Mouse (Mus musculus) intestine, postnatal 0 days (tissue): ENCODE results near the gene Xpo5. TPM values are rescaled to one million over a fixed set of nuclear protein-coding genes. Genes with fewer than 3 reads are reported as not detected.

Source experiments
- ATAC-seq: fragments of 200-750 bp; cut with Nextera tagmentation; 2 replicates; pipeline ENCODE4 v1.8.0; 2017; ENCODE audit warnings: mild to moderate bottlenecking, moderate TSS enrichment, moderate library complexity
- H3K27ac ChIP-seq: fragments of 300-500 bp; sonication (generic); 2 replicates; pipeline ENCODE4 v1.5.1; 2014; ENCODE audit warnings: mild to moderate bottlenecking, low read depth, low read length, moderate library complexity
- H3K27me3 ChIP-seq: fragments of 300-500 bp; sonication (generic); replicated peaks from 2 replicates; pipeline ENCODE4 v1.6.1; 2014; ENCODE audit warnings: low read length, mixed read lengths; ENCODE audit not compliant: control insufficient read depth, insufficient read depth
- H3K36me3 ChIP-seq: fragments of 300-500 bp; sonication (generic); 2 replicates; pipeline ENCODE4 v1.6.1; 2014; ENCODE audit warnings: mild to moderate bottlenecking, moderate library complexity; ENCODE audit not compliant: control insufficient read depth, insufficient read depth
- H3K4me1 ChIP-seq: fragments of 300-500 bp; sonication (generic); replicated peaks from 2 replicates; pipeline ENCODE4 v1.6.1; 2014; ENCODE audit warnings: antibody characterized with exemption, low read length, mixed read lengths; ENCODE audit not compliant: control insufficient read depth, insufficient read depth
- H3K4me2 ChIP-seq: fragments of 300-500 bp; sonication (generic); replicated peaks from 2 replicates; pipeline ENCODE4 v1.6.1; 2014; ENCODE audit warnings: low read depth, mild to moderate bottlenecking, moderate library complexity
- H3K4me3 ChIP-seq: fragments of 300-500 bp; sonication (generic); 2 replicates; pipeline ENCODE4 v1.5.1; 2014; ENCODE audit warnings: low read depth, low read length
- H3K9ac ChIP-seq: fragments of 300-500 bp; sonication (generic); 2 replicates; pipeline ENCODE4 v1.6.1; 2014; ENCODE audit warnings: mild to moderate bottlenecking, low read depth, low read length
- H3K9me3 ChIP-seq: fragments of 300-500 bp; sonication (generic); 2 replicates; pipeline ENCODE4 v1.6.1; 2016; ENCODE audit warnings: mixed run types; ENCODE audit not compliant: control insufficient read depth
- CTCF ChIP-seq: sonication (generic); IDR thresholded peaks from 2 replicates; pipeline ENCODE4 v1.5.1; 2016; ENCODE audit warnings: low read depth, mild to moderate bottlenecking, control low read depth, antibody characterized with exemption, moderate library complexity
- WGBS: fragments of 180-500 bp; shearing (Covaris S2); extraction: QIAGEN DNeasy Blood & Tissue Kit; methylation state at CpG from one replicate; pipeline ENCODE4 v1.1.7; 2014; 5-methylcytosine and 5-hydroxymethylcytosine counted together
- polyA plus RNA-seq: library from polyadenylated mRNA; unstranded; fragments of >200 nt; fragmentation: Nextera tagmentation; extraction: Ambion mirVana; gene quantifications from 2 replicates; pipeline ENCODE4 v1.2.1, GENCODE M21; 2015

Gene Xpo5
- polyA plus RNA-seq, result 7.7 and 8.2 TPM in 2 replicates

GRCm38 (mm10) chr17:46202421-46203071, at the start of gene Xpo5, which contains the start of gene Polh:
Gene Xpo5 (plus strand): TSS chr17:46202782.
Gene Polh (minus strand): TSS chr17:46202645.
- H3K4me1 ChIP-seq, result no peaks in the 10 kb centered on the region; the same call in 1 of the 2 replicates
- H3K27ac ChIP-seq, result peak within 1 kb of the TSS; percentile 70
- H3K4me2 ChIP-seq, result peak within 1 kb of the TSS; percentile 90
- under 1% methylated on average over 66 of the region's 66 CpGs for WGBS
- H3K9me3 ChIP-seq, result no peaks in the 10 kb centered on the region
- peak; percentile 27; the same call in 1 of the 2 replicates for TF ChIP-seq CTCF
- ATAC-seq, result peak; percentile 96
- peak within 1 kb of the TSS; percentile 86 for H3K9ac ChIP-seq
- H3K4me3 ChIP-seq, result peak within 1 kb of the TSS; percentile 98
- no peaks in the 10 kb centered on the region for H3K27me3 ChIP-seq
- peaks cover 29% of the 10 kb centered on the region for H3K36me3 ChIP-seq

GRCm38 (mm10) chr17:46152847-46153782, 49.5 kb upstream of the Xpo5 start, which contains the start of gene Mad2l1bp:
Gene Mad2l1bp (minus strand): TSS chr17:46153553.
- Histone ChIP-seq H3K27me3 (no peaks in the 10 kb centered on the region), H3K9me3 (no peaks in the 10 kb centered on the region), H3K4me1 (no peaks in the 10 kb centered on the region), H3K36me3 (peaks cover 11% of the 10 kb centered on the region; the same call in 1 of the 2 replicates), H3K4me3 (peak within 1 kb of the TSS; percentile 72), H3K9ac (peak within 1 kb of the TSS; percentile 74), H3K4me2 (peak within 1 kb of the TSS; percentile 82), H3K27ac (peak within 1 kb of the TSS; percentile 80)
- no peak for TF ChIP-seq CTCF
- peak; percentile 82 for ATAC-seq
- 2% methylated on average over 33 of the region's 33 CpGs for WGBS

GRCm38 (mm10) chr17:46154336-46154735, 48.2 kb upstream of the Xpo5 start:
- Histone ChIP-seq H3K9ac (no peak overlapping the region), H3K9me3 (no peaks in the 10 kb centered on the region), H3K4me2 (no peak overlapping the region), H3K4me3 (no peak overlapping the region), H3K36me3 (no peaks in the 10 kb centered on the region), H3K27ac (no peak overlapping the region), H3K4me1 (peaks cover 3% of the 10 kb centered on the region; the same call in 1 of the 2 replicates), H3K27me3 (no peaks in the 10 kb centered on the region)
- no peak for ATAC-seq
- 92% methylated on average over 3 of the region's 3 CpGs for WGBS
- TF ChIP-seq CTCF, result no peak

GRCm38 (mm10) chr17:46156680-46157079, 45.9 kb upstream of the Xpo5 start:
- Histone ChIP-seq H3K4me1 (peaks cover 7% of the 10 kb centered on the region; the same call in 1 of the 2 replicates), H3K27me3 (no peaks in the 10 kb centered on the region), H3K4me3 (no peak overlapping the region), H3K9ac (no peak overlapping the region), H3K36me3 (no peaks in the 10 kb centered on the region), H3K27ac (no peak overlapping the region), H3K9me3 (no peaks in the 10 kb centered on the region), H3K4me2 (no peak overlapping the region)
- no peak for TF ChIP-seq CTCF
- 68% methylated on average over 5 of the region's 5 CpGs for WGBS
- ATAC-seq, result no peak

GRCm38 (mm10) chr17:46157131-46157530, 45.5 kb upstream of the Xpo5 start:
- Histone ChIP-seq H3K4me1 (peaks cover 7% of the 10 kb centered on the region; the same call in 1 of the 2 replicates), H3K9ac (no peak overlapping the region), H3K36me3 (no peaks in the 10 kb centered on the region), H3K4me3 (no peak overlapping the region), H3K27me3 (no peaks in the 10 kb centered on the region), H3K27ac (no peak overlapping the region), H3K4me2 (no peak overlapping the region), H3K9me3 (no peaks in the 10 kb centered on the region)
- TF ChIP-seq CTCF, result no peak
- WGBS, result 92% methylated on average over 8 of the region's 8 CpGs
- ATAC-seq, result no peak

- H3K27ac ChIP-seq, result peak overlapping the region; percentile 91
- 36% methylated on average over 2 of the region's 2 CpGs for WGBS
- no peak for ATAC-seq
- peaks cover 5% of the 10 kb centered on the region for H3K36me3 ChIP-seq
- no peaks in the 10 kb centered on the region for H3K27me3 ChIP-seq
- H3K9ac ChIP-seq, result no peak overlapping the region
- H3K4me2 ChIP-seq, result peak overlapping the region; percentile 81
- peak overlapping the region; percentile 80 for H3K4me3 ChIP-seq
- H3K9me3 ChIP-seq, result no peaks in the 10 kb centered on the region
- no peak for TF ChIP-seq CTCF
- H3K4me1 ChIP-seq, result peaks cover 7% of the 10 kb centered on the region; the same call in 1 of the 2 replicates
Measured at GRCm38 (mm10) chr17:46159236-46159635, 43.3 kb upstream of the Xpo5 start.
